Mouse (Mus musculus): ENCODE measurements around the gene Cdkl3. TPM values are rescaled to one million over a fixed set of nuclear protein-coding genes. Genes with fewer than 3 reads are reported as not detected.

The Cdkl3 gene
- total RNA-seq (2021) = 1 to 10 TPM; 2.0 to 2.4 TPM
- long read RNA-seq, experiment 1, partial matches to known transcripts = 1 of 7 reads
- long read RNA-seq, experiment 1, other reads (novel, unspliced or antisense) = 5 of 7 reads
- long read RNA-seq, experiment 2, partial matches to known transcripts = 3 of 12 reads
- long read RNA-seq, experiment 2, other reads (novel, unspliced or antisense) = 8 of 12 reads

GRCm38 (mm10) chr11:52003772-52004528 is at the start of gene Cdkl3:
Cdkl3 (plus strand) TSS chr11:52004221.
- peak; percentile 96 for DNase-seq

GRCm38 (mm10) chr11:51956112-51956511 is 47.9 kb upstream of the Cdkl3 start:
- DNase-seq = no peak

GRCm38 (mm10) chr11:51957760-51958159 is 46.3 kb upstream of the Cdkl3 start:
- DNase-seq = no peak

- DNase-seq = no peak
Measured at GRCm38 (mm10) chr11:51959511-51959910, 44.5 kb upstream of the Cdkl3 start.

- DNase-seq = no peak
Measured at GRCm38 (mm10) chr11:51960061-51960460, 44.0 kb upstream of the Cdkl3 start.

GRCm38 (mm10) chr11:51960967-51961471 is 43.0 kb upstream of the Cdkl3 start:
- DNase-seq = peak; percentile 59

- no peak for DNase-seq
Measured at GRCm38 (mm10) chr11:51961761-51962160, 42.3 kb upstream of the Cdkl3 start.

- no peak for DNase-seq
Measured at GRCm38 (mm10) chr11:51962277-51962676, 41.7 kb upstream of the Cdkl3 start.

GRCm38 (mm10) chr11:51966651-51967050 is 37.4 kb upstream of the Cdkl3 start:
- no peak for DNase-seq

GRCm38 (mm10) chr11:51967443-51968401 is 36.3 kb upstream of the Cdkl3 start, which contains the start of gene Cdkn2aipnl:
Cdkn2aipnl (plus strand) TSS chr11:51967661.
- peak; percentile 93 for DNase-seq

- DNase-seq = no peak
Measured at GRCm38 (mm10) chr11:51968896-51969295, 35.1 kb upstream of the Cdkl3 start.

- no peak for DNase-seq
Measured at GRCm38 (mm10) chr11:51969511-51969910, 34.5 kb upstream of the Cdkl3 start.

- peak; percentile 52 for DNase-seq
Measured at GRCm38 (mm10) chr11:51971644-51972043, 32.4 kb upstream of the Cdkl3 start.

GRCm38 (mm10) chr11:51999611-52000289 is 4.3 kb upstream of the Cdkl3 start:
- DNase-seq = peak; percentile 88

- DNase-seq = peak; percentile 96
Measured at GRCm38 (mm10) chr11:52000290-52000962, 3.6 kb upstream of the Cdkl3 start, which contains the start of gene Ube2b. Ube2b (minus strand) TSS chr11:52000762.

GRCm38 (mm10) chr11:52001341-52001740 is 2.7 kb upstream of the Cdkl3 start:
- DNase-seq = no peak

- no peak for DNase-seq
Measured at GRCm38 (mm10) chr11:52001861-52002260, 2.2 kb upstream of the Cdkl3 start.

GRCm38 (mm10) chr11:52002842-52003504 is 1.0 kb upstream of the Cdkl3 start:
- DNase-seq = no peak

GRCm38 (mm10) chr11:52003505-52003771 is 583 bp upstream of the Cdkl3 start:
- no peak for DNase-seq

GRCm38 (mm10) chr11:52005586-52005985 is 1.6 kb downstream of the Cdkl3 start:
- no peak for DNase-seq

GRCm38 (mm10) chr11:52011011-52011410 is 7.0 kb downstream of the Cdkl3 start:
- DNase-seq = no peak

All from gastrocnemius, postnatal 25 days (tissue).